Mouse (Mus musculus) brain, embryonic 14.5 days (tissue): ENCODE results near the gene Cul3.

Experiments used
- CTCF ChIP-seq: fragments of 200-500 bp; IDR thresholded peaks from 2 replicates; pipeline ENCODE4 v1.5.1; 2012; ENCODE audit warnings: inconsistent platforms, mild to moderate bottlenecking, moderate library complexity, borderline replicate concordance; ENCODE audit not compliant: insufficient read depth, insufficient read length; ENCODE audit errors: extremely low read depth
- POLR2A ChIP-seq: fragments of 200-500 bp; IDR thresholded peaks from 2 replicates; pipeline ENCODE4 v1.6.1; 2012; ENCODE audit warnings: mild to moderate bottlenecking, inconsistent platforms, borderline replicate concordance; ENCODE audit not compliant: poor library complexity, insufficient read depth, insufficient read length, severe bottlenecking; ENCODE audit errors: extremely low read depth

- TF ChIP-seq CTCF: no peak; the same call in 1 of the 2 replicates
- no peak for TF ChIP-seq POLR2A
Measured at GRCm38 (mm10) chr1:80230612-80231011, 109.7 kb downstream of the Cul3 start.
